Mouse (Mus musculus) hindbrain, embryonic 13.5 days (tissue): Measurements from ENCODE around the gene Ptcd2. TPM values are rescaled to one million over a fixed set of nuclear protein-coding genes. Genes with fewer than 3 reads are reported as not detected.
A peak's percentile ranks its signal among the peaks of the same experiment; 100 is the strongest.

Source experiments
- ATAC-seq: fragments of 200-750 bp; cut with Nextera tagmentation; 2 replicates; pipeline ENCODE4 v1.8.0; 2017; ENCODE audit warnings: moderate TSS enrichment; ENCODE audit not compliant: low FRiP score
- H3K27ac ChIP-seq: fragments of 300-500 bp; sonication (generic); 2 replicates; pipeline ENCODE4 v1.5.1; 2015; ENCODE audit warnings: inconsistent platforms, mild to moderate bottlenecking, moderate library complexity
- H3K27me3 ChIP-seq: fragments of 300-500 bp; sonication (generic); 2 replicates; pipeline ENCODE4 v1.6.1; 2015; ENCODE audit warnings: mild to moderate bottlenecking, inconsistent platforms
- H3K36me3 ChIP-seq: fragments of 300-500 bp; sonication (generic); 2 replicates; pipeline ENCODE4 v1.6.1; 2015; ENCODE audit warnings: mild to moderate bottlenecking, inconsistent platforms
- H3K4me1 ChIP-seq: fragments of 300-500 bp; sonication (generic); replicated peaks from 2 replicates; pipeline ENCODE4 v1.6.1; 2015; ENCODE audit warnings: inconsistent platforms
- H3K4me2 ChIP-seq: fragments of 300-500 bp; sonication (generic); 2 replicates; pipeline ENCODE4 v1.6.1; 2015; ENCODE audit warnings: inconsistent platforms, mild to moderate bottlenecking, moderate library complexity
- H3K4me3 ChIP-seq: fragments of 300-500 bp; sonication (generic); 2 replicates; pipeline ENCODE4 v1.5.1; 2015; ENCODE audit warnings: mild to moderate bottlenecking, inconsistent platforms
- H3K9ac ChIP-seq: fragments of 300-500 bp; sonication (generic); 2 replicates; pipeline ENCODE4 v1.6.1; 2015; ENCODE audit warnings: mild to moderate bottlenecking, inconsistent platforms
- H3K9me3 ChIP-seq: fragments of 300-500 bp; sonication (generic); 2 replicates; pipeline ENCODE4 v1.6.1; 2016; ENCODE audit warnings: inconsistent platforms
- WGBS: fragments of 180-500 bp; shearing (Covaris S2); methylation state at CpG from one replicate; pipeline ENCODE4 v1.1.7; 2015; 5-methylcytosine and 5-hydroxymethylcytosine counted together
- polyA plus RNA-seq: library from polyadenylated mRNA; unstranded; fragments of >200 nt; fragmentation: Nextera tagmentation; extraction: Ambion mirVana; gene quantifications from 2 replicates; pipeline ENCODE4 v1.2.1, GENCODE M21; 2015

Ptcd2 gene
- polyA plus RNA-seq, 1 experiment from 2014 or later = 52.0 TPM

DNA sequence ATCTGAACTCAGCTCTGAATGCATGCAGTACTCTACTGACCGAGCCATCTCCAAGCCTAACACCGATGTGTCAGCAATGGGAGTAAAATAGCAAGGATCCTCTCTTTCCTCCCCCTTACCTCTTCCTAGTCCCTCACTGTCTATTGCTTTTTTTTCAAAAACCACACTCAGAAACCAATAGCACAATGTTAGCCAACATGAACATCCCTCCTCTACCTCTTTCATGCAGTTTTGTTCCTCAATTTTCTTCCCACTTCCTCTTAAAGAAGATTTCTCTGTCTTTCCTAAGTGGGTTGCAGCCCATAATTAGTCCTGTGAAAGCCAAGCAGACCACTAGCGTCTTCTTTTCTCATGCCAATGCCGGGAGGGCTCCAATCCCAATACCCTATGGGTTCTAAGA, 57.3 kb downstream of the Ptcd2 start:
- H3K9me3 ChIP-seq = no peaks in the 10 kb centered on the region
- H3K4me2 ChIP-seq = no peak overlapping the region
- 91% methylated on average over 4 of the region's 4 CpGs for WGBS
- H3K9ac ChIP-seq = no peak overlapping the region
- ATAC-seq = no peak
- H3K4me3 ChIP-seq = no peak overlapping the region
- no peak overlapping the region for H3K27ac ChIP-seq
- no peaks in the 10 kb centered on the region for H3K27me3 ChIP-seq
- H3K4me1 ChIP-seq = peaks cover 30% of the 10 kb centered on the region
- no peaks in the 10 kb centered on the region for H3K36me3 ChIP-seq

DNA sequence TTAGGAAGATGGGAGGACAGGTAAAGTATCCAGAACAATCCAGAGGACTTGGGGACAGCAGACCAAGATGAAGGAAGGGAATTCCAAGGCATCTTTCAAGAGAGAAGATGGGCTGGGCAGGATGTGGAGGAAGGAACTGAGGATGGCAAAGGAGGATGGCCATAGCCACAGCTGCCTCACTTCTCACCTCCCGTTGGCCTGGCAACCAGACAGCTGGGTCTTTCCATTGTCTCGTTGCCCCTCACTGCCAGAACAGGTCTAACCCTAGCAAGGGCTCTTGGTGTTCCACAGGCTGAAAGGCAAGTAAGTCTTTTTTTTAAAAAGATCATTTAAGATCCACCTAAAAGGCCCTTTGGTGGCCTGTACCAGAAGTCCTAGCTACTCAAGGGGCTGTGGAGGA, 59.3 kb downstream of the Ptcd2 start:
- 0 out of 2 replicates have a peak, but pooled peaks have one; percentile 5 for ATAC-seq

DNA sequence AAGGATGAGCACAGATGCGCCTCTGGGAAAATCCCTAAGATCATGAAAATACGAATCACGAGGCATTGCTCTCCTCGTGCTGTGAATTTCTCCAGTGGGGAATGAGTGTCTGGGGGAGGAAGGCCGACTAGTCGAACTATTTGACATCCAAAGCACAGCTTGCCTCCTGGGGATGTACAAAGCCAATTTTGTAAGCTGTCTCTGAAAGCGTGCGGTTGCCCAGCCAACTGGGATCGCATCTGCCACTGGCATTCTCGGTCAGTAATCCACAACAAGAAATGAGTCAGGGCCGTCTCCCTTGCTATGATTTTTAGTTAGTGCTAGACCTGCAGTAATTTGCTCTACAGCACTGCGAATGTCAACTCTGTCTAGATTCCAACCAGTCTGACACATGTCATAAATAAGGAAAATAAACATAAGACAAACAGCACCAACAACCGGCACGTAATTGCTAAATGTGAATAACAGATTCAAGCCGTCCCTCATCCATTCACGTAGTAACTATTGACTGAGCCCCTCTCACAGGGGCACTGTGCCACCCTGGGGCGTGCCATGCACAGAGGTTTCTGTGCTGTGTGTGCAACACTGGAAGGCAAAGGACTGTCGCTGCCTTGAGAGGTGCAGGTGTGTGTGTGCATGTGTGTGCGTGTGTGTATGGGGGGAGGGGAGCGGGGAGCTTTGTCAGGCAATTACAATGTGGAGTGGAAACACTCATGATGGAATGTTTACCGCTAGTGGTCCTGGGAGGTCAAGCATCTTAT, 59.9 kb downstream of the Ptcd2 start:
- Histone ChIP-seq H3K9ac (peak overlapping the region; percentile 35; the same call in 1 of the 2 replicates), H3K9me3 (no peaks in the 10 kb centered on the region), H3K4me3 (no peak overlapping the region), H3K36me3 (no peaks in the 10 kb centered on the region), H3K4me1 (peaks cover 30% of the 10 kb centered on the region), H3K27me3 (no peaks in the 10 kb centered on the region), H3K27ac (peak overlapping the region; percentile 82), H3K4me2 (peak overlapping the region; percentile 34)
- ATAC-seq = peak; percentile 86
- 50% methylated on average over 21 of the region's 21 CpGs for WGBS

More for the DNA sequence above, 59.3 kb downstream of the Ptcd2 start:
- H3K27ac ChIP-seq = peak overlapping the region; percentile 82
- peaks cover 30% of the 10 kb centered on the region for H3K4me1 ChIP-seq
- no peak overlapping the region for H3K4me3 ChIP-seq
- H3K4me2 ChIP-seq = no peak overlapping the region
- H3K27me3 ChIP-seq = no peaks in the 10 kb centered on the region
- 51% methylated on average over 2 of the region's 2 CpGs for WGBS
- 0 out of 2 replicates have a peak overlapping the region, but pooled peaks have one; percentile 35 for H3K9ac ChIP-seq
- no peaks in the 10 kb centered on the region for H3K36me3 ChIP-seq
- H3K9me3 ChIP-seq = no peaks in the 10 kb centered on the region

DNA sequence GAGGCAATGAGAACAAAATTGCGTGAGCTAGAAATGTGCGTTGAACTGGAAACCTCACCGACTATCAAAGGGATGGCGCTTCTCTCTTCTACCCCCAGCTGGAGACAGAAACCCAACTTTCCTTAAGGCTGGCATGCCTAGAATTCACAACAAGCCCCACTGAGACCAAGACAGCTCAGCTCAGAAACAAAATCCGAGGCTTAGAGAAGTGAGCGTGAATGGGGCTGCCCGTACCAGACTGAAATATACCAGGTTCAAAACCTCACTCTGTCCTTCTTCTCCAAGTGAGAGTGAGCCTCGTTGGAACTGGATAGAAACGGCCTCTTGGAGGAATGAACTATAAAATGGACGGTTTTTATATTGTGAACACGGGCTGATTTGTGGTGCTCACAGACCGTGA, 60.6 kb downstream of the Ptcd2 start:
- H3K4me3 ChIP-seq = no peak overlapping the region
- peak; percentile 23; the same call in 1 of the 2 replicates for ATAC-seq

DNA sequence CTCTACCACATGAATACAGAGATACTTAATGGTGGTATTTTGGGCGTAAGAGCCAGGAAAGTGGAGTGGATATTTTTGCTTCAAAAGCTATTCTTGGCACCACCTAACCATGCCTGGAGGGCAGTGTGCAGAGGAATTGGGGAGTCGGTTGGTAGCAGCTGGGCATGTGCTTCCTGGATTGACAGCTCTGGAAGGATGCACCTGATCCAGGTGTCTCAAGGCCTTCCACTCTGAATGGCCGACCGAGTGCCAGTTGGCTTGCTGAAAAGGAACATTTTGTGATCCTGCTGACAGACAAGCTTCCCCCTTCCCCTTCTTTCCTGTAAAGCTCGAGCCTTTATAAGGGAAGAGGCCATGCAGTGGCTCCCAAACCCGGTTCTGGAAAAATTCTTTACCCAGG, 61.5 kb downstream of the Ptcd2 start:
- 76% methylated on average over 6 of the region's 6 CpGs for WGBS
- Histone ChIP-seq H3K4me2 (no peak overlapping the region), H3K27me3 (no peaks in the 10 kb centered on the region), H3K36me3 (no peaks in the 10 kb centered on the region), H3K4me1 (peaks cover 30% of the 10 kb centered on the region), H3K4me3 (no peak overlapping the region), H3K27ac (0 out of 2 replicates have a peak overlapping the region, but pooled peaks have one; percentile 18), H3K9ac (no peak overlapping the region), H3K9me3 (no peaks in the 10 kb centered on the region)
- ATAC-seq = no peak

More for the DNA sequence above, 60.6 kb downstream of the Ptcd2 start:
- Histone ChIP-seq H3K9ac (no peak overlapping the region), H3K36me3 (no peaks in the 10 kb centered on the region), H3K27me3 (no peaks in the 10 kb centered on the region), H3K9me3 (no peaks in the 10 kb centered on the region), H3K4me2 (peak overlapping the region; percentile 34), H3K4me1 (peaks cover 30% of the 10 kb centered on the region), H3K27ac (peak overlapping the region; percentile 82)
- WGBS = 62% methylated on average over 12 of the region's 12 CpGs

DNA sequence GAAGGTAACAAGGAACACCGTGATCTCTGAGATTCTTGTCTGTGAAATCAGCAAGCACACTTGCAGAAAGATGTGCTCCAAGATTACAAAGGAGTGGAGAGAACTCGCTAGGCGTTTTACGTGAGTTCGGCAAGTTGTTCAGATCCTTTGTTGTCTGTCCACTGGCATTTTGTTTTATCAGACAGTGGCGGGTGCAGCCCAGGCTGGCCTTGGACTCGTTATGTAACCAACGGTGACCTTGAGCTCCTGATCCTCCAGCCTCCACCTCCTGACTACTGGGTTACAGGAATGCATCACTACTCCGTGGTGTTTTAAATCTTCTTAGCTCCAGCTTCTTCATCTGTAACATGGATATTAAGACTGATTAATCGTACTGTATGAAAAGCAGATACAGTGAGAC, 65.2 kb downstream of the Ptcd2 start:
- no peak overlapping the region for H3K27ac ChIP-seq
- H3K4me2 ChIP-seq = no peak overlapping the region
- no peaks in the 10 kb centered on the region for H3K36me3 ChIP-seq
- 72% methylated on average over 10 of the region's 10 CpGs for WGBS
- no peaks in the 10 kb centered on the region for H3K27me3 ChIP-seq
- no peak for ATAC-seq
- no peak overlapping the region for H3K9ac ChIP-seq
- no peaks in the 10 kb centered on the region for H3K9me3 ChIP-seq
- peaks cover 16% of the 10 kb centered on the region for H3K4me1 ChIP-seq
- H3K4me3 ChIP-seq = no peak overlapping the region

DNA sequence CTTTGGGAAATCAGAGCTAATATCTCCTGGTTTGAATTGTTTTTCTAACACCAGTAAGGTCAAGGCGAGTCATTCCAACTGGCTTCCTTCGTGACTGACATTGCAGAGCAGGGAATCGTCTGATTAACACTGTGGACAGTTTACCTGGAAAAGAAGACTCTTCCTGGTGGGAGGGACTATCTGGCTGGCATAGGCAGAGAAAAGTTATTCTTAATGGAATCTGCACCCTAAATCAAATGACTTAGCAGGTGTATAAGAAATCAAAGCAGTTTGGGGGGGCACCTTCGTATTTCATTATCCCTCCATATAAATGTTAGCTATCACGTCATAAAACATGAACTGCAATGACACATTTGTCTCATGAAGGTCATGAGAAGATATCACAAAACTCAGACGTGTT, 66.0 kb downstream of the Ptcd2 start:
- no peak overlapping the region for H3K27ac ChIP-seq
- H3K27me3 ChIP-seq = no peaks in the 10 kb centered on the region
- ATAC-seq = no peak
- H3K9me3 ChIP-seq = no peaks in the 10 kb centered on the region
- H3K9ac ChIP-seq = no peak overlapping the region
- H3K36me3 ChIP-seq = no peaks in the 10 kb centered on the region
- no peak overlapping the region for H3K4me2 ChIP-seq
- H3K4me3 ChIP-seq = no peak overlapping the region
- WGBS = 83% methylated on average over 6 of the region's 6 CpGs
- peaks cover 7% of the 10 kb centered on the region for H3K4me1 ChIP-seq

DNA sequence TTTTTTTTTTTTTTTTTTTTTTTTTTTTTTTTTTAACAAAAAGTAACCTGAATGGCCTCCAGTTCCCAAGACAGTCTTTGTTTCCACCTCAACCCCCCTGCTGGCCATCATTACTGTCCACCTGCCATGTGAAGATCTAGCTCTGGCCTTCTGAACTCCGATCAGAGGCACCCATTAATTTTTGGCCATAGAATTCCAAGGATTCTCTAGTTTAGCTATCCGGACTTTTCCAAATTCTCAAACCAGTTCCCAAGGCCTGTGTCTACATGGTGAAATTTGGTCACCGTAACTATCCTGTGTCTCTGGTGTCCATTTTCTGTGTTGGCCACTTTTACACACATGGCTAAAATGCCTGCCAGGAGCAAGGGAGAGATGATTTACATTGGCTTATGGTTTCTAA, 67.0 kb downstream of the Ptcd2 start:
- Histone ChIP-seq H3K36me3 (no peaks in the 10 kb centered on the region), H3K9ac (no peak overlapping the region), H3K4me1 (no peaks in the 10 kb centered on the region; the same call in 1 of the 2 replicates), H3K4me2 (no peak overlapping the region), H3K4me3 (no peak overlapping the region), H3K27ac (no peak overlapping the region), H3K9me3 (no peaks in the 10 kb centered on the region), H3K27me3 (no peaks in the 10 kb centered on the region)
- WGBS = 96% methylated on average over 3 of the region's 3 CpGs
- ATAC-seq = no peak

DNA sequence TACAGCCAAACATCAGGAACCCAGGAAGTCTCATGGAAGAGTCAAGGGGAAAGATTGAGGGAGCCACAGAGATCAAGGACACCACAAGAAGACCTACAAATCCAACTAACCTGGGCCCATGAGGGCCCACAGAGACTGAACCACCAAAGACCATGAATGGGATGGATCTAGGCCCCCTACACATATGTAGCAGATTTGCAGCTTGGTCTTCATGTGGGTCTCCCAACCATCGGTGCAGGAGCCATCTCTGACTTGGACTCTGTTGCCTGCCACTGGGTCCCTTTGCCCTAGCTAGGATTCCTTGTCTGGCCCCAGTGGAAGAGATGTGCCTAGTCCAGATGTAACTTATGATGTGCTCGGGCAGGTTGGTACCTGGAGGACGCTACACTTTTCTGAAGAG, 72.5 kb downstream of the Ptcd2 start:
- Histone ChIP-seq H3K27me3 (no peaks in the 10 kb centered on the region), H3K4me1 (no peaks in the 10 kb centered on the region), H3K4me3 (no peak overlapping the region), H3K9ac (no peak overlapping the region), H3K36me3 (no peaks in the 10 kb centered on the region), H3K9me3 (no peaks in the 10 kb centered on the region), H3K4me2 (no peak overlapping the region), H3K27ac (no peak overlapping the region)
- ATAC-seq = no peak
- 94% methylated on average over 3 of the region's 3 CpGs for WGBS

Other genes with a start within 250 kb of the Ptcd2 start
- gene Zfp366, start 159.9 kb downstream of the Ptcd2 start, polyA plus RNA-seq = 0.64 and 0.72 TPM in 2 replicates
- gene Mrps27, start 81 bp upstream of the Ptcd2 start, polyA plus RNA-seq = 35.7 and 41.1 TPM in 2 replicates
- 2,103 and 2,232 TPM in 2 replicates for gene Map1b, start 171.8 kb upstream of the Ptcd2 start, polyA plus RNA-seq